Mouse (Mus musculus) layer of hippocampus, postnatal 10 days (tissue): Measurements from ENCODE around the gene Syt13. TPM values are rescaled to one million over a fixed set of nuclear protein-coding genes. Genes with fewer than 3 reads are reported as not detected.

Experiments used
- DNase-seq, 2 experiments: peaks; one replicate each; pipeline ENCODE4 v3.0.0; 2021; ENCODE audit warnings: low spot score in 2 of 2
- total RNA-seq, 2 experiments: library from RNA; stranded (reverse); gene quantifications; 2 replicates each; pipeline ENCODE4 v1.2.3; 2021

Syt13 gene
- total RNA-seq, 2 experiments from 2014 or later = 88.5 to 89.7 TPM

- no peak for DNase-seq
Observed at GRCm38 (mm10) chr2:93005028-93005427, 90.1 kb downstream of the Syt13 start.

Other genes starting within 250 kb of the Syt13 start
- 10 to 100 TPM; 24.9 to 25.9 TPM for gene Prdm11, start 131.1 kb downstream of the Syt13 start, total RNA-seq